Mouse (Mus musculus) kidney, embryonic 16.5 days (tissue): Measurements from ENCODE around the gene Dclre1a. TPM values are rescaled to one million over a fixed set of nuclear protein-coding genes. Genes with fewer than 3 reads are reported as not detected.

Source experiments
- ATAC-seq: fragments of 200-750 bp; cut with Nextera tagmentation; 2 replicates; pipeline ENCODE4 v1.8.0; 2017; ENCODE audit warnings: moderate TSS enrichment; ENCODE audit not compliant: low FRiP score, low TSS enrichment
- H3K27ac ChIP-seq: fragments of 300-500 bp; sonication (generic); 2 replicates; pipeline ENCODE4 v1.5.1; 2014; ENCODE audit warnings: low read length
- H3K27me3 ChIP-seq: fragments of 300-500 bp; sonication (generic); 2 replicates; pipeline ENCODE4 v1.6.1; 2014; ENCODE audit warnings: low read length, control low read depth, mixed read lengths; ENCODE audit not compliant: insufficient read depth
- H3K36me3 ChIP-seq: fragments of 300-500 bp; sonication (generic); 2 replicates; pipeline ENCODE4 v1.6.1; 2014; ENCODE audit warnings: low read length, control low read depth, mixed read lengths; ENCODE audit not compliant: insufficient read depth
- H3K4me1 ChIP-seq: fragments of 300-500 bp; sonication (generic); 2 replicates; pipeline ENCODE4 v1.6.1; 2014; ENCODE audit warnings: low read length, control low read depth, mixed read lengths; ENCODE audit not compliant: insufficient read depth
- H3K4me2 ChIP-seq: fragments of 300-500 bp; sonication (generic); replicated peaks from 2 replicates; pipeline ENCODE4 v1.6.1; 2014; ENCODE audit warnings: low read depth, low read length
- H3K4me3 ChIP-seq: fragments of 300-500 bp; sonication (generic); 2 replicates; pipeline ENCODE4 v1.5.1; 2014; ENCODE audit warnings: mild to moderate bottlenecking, low read length
- H3K9ac ChIP-seq: fragments of 300-500 bp; sonication (generic); replicated peaks from 2 replicates; pipeline ENCODE4 v1.6.1; 2014; ENCODE audit warnings: low read length
- H3K9me3 ChIP-seq: fragments of 300-500 bp; sonication (generic); 2 replicates; pipeline ENCODE4 v1.6.1; 2016; ENCODE audit warnings: low read length, control low read depth
- WGBS: fragments of 180-500 bp; shearing (Covaris S2); extraction: QIAGEN DNeasy Blood & Tissue Kit; methylation state at CpG from one replicate; pipeline ENCODE4 v1.1.7; 2014; 5-methylcytosine and 5-hydroxymethylcytosine counted together
- polyA plus RNA-seq: library from polyadenylated mRNA; unstranded; fragments of >200 nt; fragmentation: Nextera tagmentation; extraction: Ambion mirVana; gene quantifications from 2 replicates; pipeline ENCODE4 v1.2.1, GENCODE M21; 2015

The Dclre1a gene
- polyA plus RNA-seq, 1 experiment from 2014 or later = 14.8 TPM

DNA sequence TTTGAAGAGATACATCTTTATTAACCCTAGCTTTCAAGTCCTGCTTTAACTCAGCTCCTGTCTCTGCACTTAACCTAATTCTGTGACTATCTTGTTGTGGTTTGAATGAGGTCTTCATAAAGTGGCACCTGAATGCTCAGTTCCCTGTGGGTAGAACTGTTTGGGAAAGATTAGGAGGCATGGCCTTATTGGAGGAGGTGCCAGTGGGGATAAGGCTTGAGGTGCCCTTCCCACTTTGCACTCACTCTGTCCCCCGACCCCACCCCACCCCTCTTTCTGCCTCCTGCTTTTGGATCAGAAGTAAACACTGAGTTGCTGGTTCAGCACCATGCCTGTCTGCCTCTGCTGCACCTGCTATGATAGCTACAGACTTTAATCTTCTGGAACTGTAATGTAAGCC lies 29.8 kb upstream of the Dclre1a start:
- Histone ChIP-seq H3K27ac (no peak overlapping the region), H3K4me1 (no peaks in the 10 kb centered on the region), H3K4me3 (no peak overlapping the region), H3K36me3 (peaks cover 18% of the 10 kb centered on the region), H3K4me2 (no peak overlapping the region), H3K9me3 (no peaks in the 10 kb centered on the region), H3K27me3 (no peaks in the 10 kb centered on the region), H3K9ac (no peak overlapping the region)
- WGBS = 87% methylated on average over 1 of the region's 1 CpGs
- no peak for ATAC-seq

- H3K27ac ChIP-seq = no peak overlapping the region
- no peak for ATAC-seq
- H3K4me1 ChIP-seq = no peaks in the 10 kb centered on the region
- no peak overlapping the region for H3K4me3 ChIP-seq
- no peaks in the 10 kb centered on the region for H3K27me3 ChIP-seq
- no peak overlapping the region for H3K4me2 ChIP-seq
- 93% methylated on average over 6 of the region's 6 CpGs for WGBS
- no peaks in the 10 kb centered on the region for H3K9me3 ChIP-seq
- peaks cover 20% of the 10 kb centered on the region for H3K36me3 ChIP-seq
- H3K9ac ChIP-seq = no peak overlapping the region
Measured at GRCm38 (mm10) chr19:56573184-56573583, 25.2 kb upstream of the Dclre1a start.

- no peaks in the 10 kb centered on the region for H3K4me1 ChIP-seq
- no peak overlapping the region for H3K4me2 ChIP-seq
- no peak overlapping the region for H3K27ac ChIP-seq
- WGBS = 96% methylated on average over 5 of the region's 5 CpGs
- peaks cover 10% of the 10 kb centered on the region for H3K36me3 ChIP-seq
- no peak overlapping the region for H3K9ac ChIP-seq
- no peaks in the 10 kb centered on the region for H3K9me3 ChIP-seq
- no peaks in the 10 kb centered on the region for H3K27me3 ChIP-seq
- ATAC-seq = no peak
- H3K4me3 ChIP-seq = no peak overlapping the region
Measured at GRCm38 (mm10) chr19:56571913-56572312, 23.9 kb upstream of the Dclre1a start.

DNA sequence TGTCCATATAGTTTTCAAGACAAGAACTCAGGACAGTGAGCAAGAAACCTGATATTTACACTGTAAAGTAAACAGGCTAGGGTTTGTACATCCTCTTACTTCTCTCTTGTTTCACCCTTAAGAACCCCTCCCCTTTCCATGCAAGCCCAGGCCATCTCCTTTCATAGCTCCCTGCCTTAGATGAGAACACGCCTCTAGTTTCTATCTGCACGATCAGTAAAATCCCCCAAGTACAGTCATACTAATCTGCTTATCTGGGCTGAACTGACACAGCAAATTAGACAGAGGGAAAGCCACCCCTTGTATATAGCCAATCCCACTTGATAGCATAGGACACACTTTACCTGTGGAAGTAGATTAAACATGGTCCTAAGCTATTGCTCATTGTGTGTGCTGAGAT lies 23.2 kb upstream of the Dclre1a start:
- H3K4me2 ChIP-seq = no peak overlapping the region
- H3K9me3 ChIP-seq = no peaks in the 10 kb centered on the region
- no peak overlapping the region for H3K4me3 ChIP-seq
- no peaks in the 10 kb centered on the region for H3K27me3 ChIP-seq
- no peaks in the 10 kb centered on the region for H3K4me1 ChIP-seq
- 85% methylated on average over 2 of the region's 2 CpGs for WGBS
- H3K36me3 ChIP-seq = peaks cover 9% of the 10 kb centered on the region; the same call in 1 of the 2 replicates
- H3K27ac ChIP-seq = no peak overlapping the region
- no peak for ATAC-seq
- H3K9ac ChIP-seq = no peak overlapping the region

GRCm38 (mm10) chr19:56570781-56571180 lies 22.8 kb upstream of the Dclre1a start:
- no peak overlapping the region for H3K9ac ChIP-seq
- ATAC-seq = no peak
- no peak overlapping the region for H3K27ac ChIP-seq
- H3K9me3 ChIP-seq = no peaks in the 10 kb centered on the region
- peaks cover 7% of the 10 kb centered on the region; the same call in 1 of the 2 replicates for H3K36me3 ChIP-seq
- H3K4me2 ChIP-seq = no peak overlapping the region
- no peak overlapping the region for H3K4me3 ChIP-seq
- no peaks in the 10 kb centered on the region for H3K27me3 ChIP-seq
- no peaks in the 10 kb centered on the region for H3K4me1 ChIP-seq
- WGBS = 83% methylated on average over 8 of the region's 8 CpGs

DNA sequence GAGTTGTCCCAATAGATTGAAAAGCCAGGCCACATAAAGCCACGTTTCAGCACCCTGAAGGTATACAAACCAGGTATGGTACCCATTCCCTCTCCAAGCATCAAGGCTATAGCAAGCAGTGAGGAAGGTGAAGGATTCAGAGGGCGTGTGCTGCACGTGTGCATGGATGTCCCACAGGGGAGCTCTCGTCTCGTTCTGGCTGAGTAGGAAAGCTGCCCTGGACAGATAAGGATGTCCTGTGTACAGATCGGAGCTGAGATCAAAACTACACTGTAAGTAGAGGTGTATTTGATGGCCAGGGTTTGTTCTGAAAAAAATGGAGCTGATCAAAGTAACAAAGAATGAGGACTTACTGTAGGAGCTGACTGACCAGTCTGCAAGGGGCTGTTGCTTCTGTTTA lies 18.9 kb upstream of the Dclre1a start:
- 87% methylated on average over 6 of the region's 6 CpGs for WGBS
- ATAC-seq = no peak
- Histone ChIP-seq H3K9me3 (no peaks in the 10 kb centered on the region), H3K4me3 (no peak overlapping the region), H3K36me3 (0 out of 2 replicates have a peak, but pooled peaks cover 8% of the 10 kb centered on the region), H3K9ac (no peak overlapping the region), H3K4me2 (no peak overlapping the region), H3K27ac (no peak overlapping the region), H3K4me1 (no peaks in the 10 kb centered on the region), H3K27me3 (no peaks in the 10 kb centered on the region)

DNA sequence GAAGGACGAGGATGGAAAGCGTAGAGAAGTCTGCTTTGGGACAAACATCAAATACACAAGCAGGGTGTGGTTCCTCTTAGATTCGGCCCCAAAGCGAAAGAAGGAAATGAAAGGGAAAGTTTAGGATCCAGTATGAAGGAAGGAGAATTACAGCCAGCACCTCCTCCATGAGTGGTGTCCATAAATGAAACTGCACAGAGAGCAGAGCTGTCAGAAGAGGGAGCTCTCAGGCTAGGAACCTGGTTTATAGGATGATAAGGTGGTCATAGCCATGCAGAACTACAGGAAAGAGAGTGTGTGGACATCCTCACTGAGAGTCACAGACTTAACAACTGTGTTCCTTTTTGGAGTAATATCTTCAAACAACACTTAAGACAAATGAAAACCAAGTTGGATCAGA lies 18.0 kb upstream of the Dclre1a start:
- no peaks in the 10 kb centered on the region for H3K4me1 ChIP-seq
- H3K27ac ChIP-seq = no peak overlapping the region
- 79% methylated on average over 4 of the region's 4 CpGs for WGBS
- no peak for ATAC-seq
- no peaks in the 10 kb centered on the region for H3K9me3 ChIP-seq
- no peak overlapping the region for H3K9ac ChIP-seq
- no peaks in the 10 kb centered on the region for H3K27me3 ChIP-seq
- no peak overlapping the region for H3K4me2 ChIP-seq
- H3K4me3 ChIP-seq = no peak overlapping the region
- H3K36me3 ChIP-seq = 0 out of 2 replicates have a peak, but pooled peaks cover 8% of the 10 kb centered on the region

DNA sequence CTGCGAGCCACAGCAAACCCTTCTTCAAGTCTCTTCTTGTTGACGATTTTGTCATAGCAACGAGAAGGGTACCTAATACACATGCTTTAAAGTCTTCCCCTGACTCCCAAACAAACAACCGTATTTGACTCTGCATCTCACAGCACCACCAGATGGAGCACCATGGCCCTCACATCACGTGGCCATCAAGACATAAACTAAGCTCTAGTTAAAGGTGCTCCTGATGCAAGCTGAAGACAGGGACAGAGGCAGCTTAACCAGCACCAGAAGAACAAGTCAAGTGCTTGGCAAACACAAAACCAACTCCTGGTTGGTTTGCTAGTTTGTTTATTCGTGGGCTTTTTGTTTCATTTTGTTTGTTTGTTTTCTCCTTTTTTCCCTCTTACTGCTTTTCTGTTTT lies 17.3 kb upstream of the Dclre1a start:
- 71% methylated on average over 6 of the region's 6 CpGs for WGBS
- no peak overlapping the region for H3K27ac ChIP-seq
- H3K9me3 ChIP-seq = no peaks in the 10 kb centered on the region
- no peaks in the 10 kb centered on the region for H3K27me3 ChIP-seq
- no peak overlapping the region for H3K9ac ChIP-seq
- H3K4me1 ChIP-seq = no peaks in the 10 kb centered on the region
- no peak overlapping the region for H3K4me3 ChIP-seq
- H3K4me2 ChIP-seq = no peak overlapping the region
- no peak for ATAC-seq
- 0 out of 2 replicates have a peak, but pooled peaks cover 5% of the 10 kb centered on the region for H3K36me3 ChIP-seq

DNA sequence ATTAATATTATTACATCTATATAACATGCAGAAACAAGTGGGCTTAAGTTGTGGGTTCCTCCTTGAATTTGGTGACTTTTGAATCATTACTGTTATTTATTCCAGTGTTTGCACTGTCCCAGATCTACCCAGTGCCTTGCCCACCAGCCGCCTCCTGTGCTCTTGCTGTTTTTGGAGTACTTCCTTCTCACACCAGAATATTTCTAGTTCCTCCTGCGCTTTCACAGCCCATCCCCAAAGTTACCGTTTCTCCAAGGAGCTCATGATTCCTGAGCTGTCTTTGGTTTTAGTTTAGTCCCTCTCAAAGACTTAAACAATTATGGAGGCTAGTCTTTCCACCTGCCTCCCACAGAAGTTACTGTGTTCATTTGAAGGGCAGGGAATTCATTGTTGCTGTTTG lies 15.4 kb upstream of the Dclre1a start:
- no peak overlapping the region for H3K4me2 ChIP-seq
- H3K9ac ChIP-seq = no peak overlapping the region
- WGBS = 85% methylated on average over 3 of the region's 3 CpGs
- H3K9me3 ChIP-seq = no peaks in the 10 kb centered on the region
- no peak overlapping the region for H3K27ac ChIP-seq
- no peaks in the 10 kb centered on the region for H3K4me1 ChIP-seq
- no peak for ATAC-seq
- H3K36me3 ChIP-seq = peaks cover 13% of the 10 kb centered on the region
- H3K4me3 ChIP-seq = no peak overlapping the region
- H3K27me3 ChIP-seq = no peaks in the 10 kb centered on the region

GRCm38 (mm10) chr19:56562433-56563138 lies 14.6 kb upstream of the Dclre1a start:
- Histone ChIP-seq H3K4me1 (no peaks in the 10 kb centered on the region), H3K4me3 (no peak overlapping the region), H3K27me3 (no peaks in the 10 kb centered on the region), H3K4me2 (no peak overlapping the region), H3K9ac (no peak overlapping the region), H3K27ac (no peak overlapping the region), H3K9me3 (no peaks in the 10 kb centered on the region), H3K36me3 (peaks cover 15% of the 10 kb centered on the region)
- WGBS = 89% methylated on average over 9 of the region's 9 CpGs
- ATAC-seq = no peak
